Mouse (Mus musculus) gastrocnemius, adult 2 months (tissue): ENCODE measurements at regions not wholly inside any gene's neighbourhood (a gene's known extent, or its start where the extent isn't known, plus 50 kb on each side); places are given as distances from the start of the nearest gene placed in this dataset.

ENCODE experiments used
- DNase-seq: peaks from one replicate; pipeline ENCODE4 v3.0.0; 2022
- H3K27ac ChIP-seq: fragments of 200-600 bp; 2 replicates; pipeline ENCODE4 v1.8.1; 2022; ENCODE audit warnings: mild to moderate bottlenecking
- H3K4me3 ChIP-seq: fragments of 200-600 bp; 2 replicates; pipeline ENCODE4 v1.8.1; 2022; ENCODE audit warnings: mild to moderate bottlenecking, moderate library complexity
- CTCF ChIP-seq: fragments of 200-600 bp; IDR thresholded peaks from 2 replicates; pipeline ENCODE4 v1.8.1; 2022; ENCODE audit warnings: antibody characterized with exemption, mild to moderate bottlenecking, moderate library complexity
- intact Hi-C: fragments of 180-260 bp; cut with DNase I; formaldehyde crosslinking; loops from one replicate; pipeline ENCODE4 v1.15.1; 2025

DNA sequence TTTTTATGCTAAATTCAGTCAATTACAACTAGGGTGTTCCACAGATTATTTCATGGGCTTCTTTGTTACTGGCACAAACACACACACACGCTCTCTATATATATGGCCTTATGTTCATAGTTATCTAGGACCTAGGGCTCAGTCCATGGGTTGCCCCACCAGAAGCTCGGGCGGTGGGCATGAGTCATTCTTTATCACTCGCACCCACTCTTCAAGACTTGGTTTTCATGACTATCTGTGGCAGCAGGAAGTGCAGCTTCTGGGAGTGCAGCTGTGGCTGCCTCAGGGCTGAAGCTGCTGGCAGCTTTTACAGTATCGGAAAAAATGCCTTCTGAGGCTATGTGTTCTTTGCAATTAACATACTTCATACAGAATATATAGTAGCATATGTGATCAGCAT lies 198.7 kb downstream of the Ipo11 start:
- TF ChIP-seq CTCF, result no peak
- Histone ChIP-seq H3K27ac (no peak overlapping the region), H3K4me3 (no peak overlapping the region)
- intact Hi-C loops, result no loop called here
- DNase-seq, result no peak

DNA sequence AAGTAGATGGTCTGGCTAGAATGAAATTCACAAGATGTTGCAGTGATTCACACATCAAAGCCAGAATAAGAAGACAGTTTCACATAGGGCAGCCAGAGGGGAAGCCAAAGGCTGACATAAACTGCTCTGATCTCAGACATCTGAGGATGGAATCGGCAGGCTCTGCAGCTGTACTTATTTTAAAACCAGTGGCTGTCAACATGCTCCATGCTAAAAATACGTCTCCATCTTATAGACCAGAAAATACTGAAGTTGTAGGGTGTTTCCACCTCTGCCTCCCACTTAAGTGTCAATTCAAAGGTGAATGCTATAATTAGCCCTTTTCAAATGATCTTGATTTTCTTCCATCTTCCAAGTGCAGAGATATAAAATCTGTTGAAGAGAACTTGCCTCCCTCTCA lies 202.4 kb downstream of the Ipo11 start:
- Histone ChIP-seq H3K4me3 (no peak overlapping the region), H3K27ac (no peak overlapping the region)
- intact Hi-C loops, result no loop called here
- no peak for TF ChIP-seq CTCF
- DNase-seq, result no peak

- TF ChIP-seq CTCF, result no peak
- intact Hi-C loops, result no loop called here
- no peak for DNase-seq
- no peak overlapping the region for H3K27ac ChIP-seq
- H3K4me3 ChIP-seq, result no peak overlapping the region
Measured at GRCm38 (mm10) chr13:106732906-106733305, 203.9 kb downstream of the Ipo11 start.

GRCm38 (mm10) chr13:106723315-106723714 lies 213.4 kb downstream of the Ipo11 start:
- H3K27ac ChIP-seq, result no peak overlapping the region
- intact Hi-C loops, result no loop called here
- no peak for TF ChIP-seq CTCF
- no peak overlapping the region for H3K4me3 ChIP-seq
- no peak for DNase-seq

GRCm38 (mm10) chr13:106721167-106721566 lies 215.6 kb downstream of the Ipo11 start:
- Histone ChIP-seq H3K4me3 (no peak overlapping the region), H3K27ac (no peak overlapping the region)
- intact Hi-C loops, result no loop called here
- DNase-seq, result no peak
- TF ChIP-seq CTCF, result peak; percentile 39

GRCm38 (mm10) chr13:106715771-106716170 lies 221.0 kb downstream of the Ipo11 start:
- Histone ChIP-seq H3K4me3 (no peak overlapping the region), H3K27ac (no peak overlapping the region)
- peak; percentile 52 for TF ChIP-seq CTCF
- intact Hi-C loops, result no loop called here
- no peak for DNase-seq

- TF ChIP-seq CTCF, result no peak
- intact Hi-C loops, result no loop called here
- Histone ChIP-seq H3K27ac (no peak overlapping the region), H3K4me3 (no peak overlapping the region)
- DNase-seq, result no peak
Measured at GRCm38 (mm10) chr13:106715234-106715633, 221.5 kb downstream of the Ipo11 start.

- Histone ChIP-seq H3K27ac (no peak overlapping the region), H3K4me3 (no peak overlapping the region)
- DNase-seq, result no peak
- TF ChIP-seq CTCF, result no peak
- intact Hi-C loops, result no loop called here
Measured at GRCm38 (mm10) chr13:106710580-106710979, 226.2 kb downstream of the Ipo11 start.

- H3K4me3 ChIP-seq, result no peak overlapping the region
- TF ChIP-seq CTCF, result no peak
- intact Hi-C loops, result no loop called here
- no peak for DNase-seq
- H3K27ac ChIP-seq, result no peak overlapping the region
Measured at GRCm38 (mm10) chr13:106700376-106700775, 236.4 kb downstream of the Ipo11 start.

DNA sequence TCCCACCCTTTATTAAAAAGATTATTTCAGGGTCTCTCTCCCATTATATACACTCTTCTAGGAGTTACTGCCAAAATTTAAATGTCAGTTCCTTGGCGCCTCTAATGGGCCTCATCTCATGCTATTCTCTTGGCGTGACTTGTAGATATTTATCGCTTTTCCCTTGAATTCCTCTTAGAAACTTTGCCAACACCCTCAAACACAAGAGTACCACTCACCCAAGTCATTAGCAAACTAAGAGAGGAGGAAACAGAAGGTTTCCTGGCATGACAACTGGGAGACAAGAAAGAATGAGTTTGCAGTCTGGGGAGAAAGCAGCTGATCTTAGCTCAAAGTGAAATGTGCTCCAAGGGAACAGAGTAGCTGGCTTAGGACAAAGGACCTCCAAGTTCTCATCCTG lies 236.8 kb downstream of the Ipo11 start:
- Histone ChIP-seq H3K27ac (no peak overlapping the region), H3K4me3 (no peak overlapping the region)
- no peak for TF ChIP-seq CTCF
- DNase-seq, result no peak
- intact Hi-C loops, result no loop called here

DNA sequence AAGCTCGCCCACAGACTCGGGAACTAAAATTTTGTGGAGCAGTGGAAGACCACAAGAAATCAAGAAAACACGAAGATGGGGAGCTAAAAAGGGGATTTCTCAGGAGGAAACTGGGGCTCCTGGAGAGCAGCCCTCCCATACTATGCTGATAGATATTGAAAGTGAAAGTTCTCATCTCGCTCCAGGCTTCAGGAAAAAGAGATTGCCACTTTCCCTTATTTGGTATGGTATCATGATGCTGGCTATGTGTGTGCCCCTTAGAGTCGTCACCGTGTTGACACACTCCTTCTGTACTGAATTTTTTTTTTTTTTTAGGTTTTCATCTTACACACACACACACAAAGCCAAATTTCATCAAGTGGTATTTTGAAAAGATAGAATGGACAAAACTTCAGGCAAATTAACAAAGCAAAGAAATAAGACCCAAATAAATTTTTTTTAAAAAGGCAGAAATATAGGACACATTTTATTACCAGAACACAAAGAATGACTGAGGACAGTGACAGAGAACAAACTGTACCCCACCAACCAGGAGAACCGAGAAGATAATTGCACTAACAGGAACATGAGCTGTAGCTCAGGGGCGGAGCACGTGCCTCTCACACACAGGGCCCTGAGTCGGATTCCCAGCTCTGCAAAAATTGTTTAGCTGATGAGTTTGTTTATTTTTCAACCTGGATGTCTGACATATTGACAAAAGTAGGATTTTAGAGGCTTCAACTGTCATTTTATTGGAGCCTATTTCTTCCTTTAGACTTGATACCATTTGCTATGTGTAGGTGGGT lies 244.8 kb downstream of the Ipo11 start:
- no peak for DNase-seq
- no peak for TF ChIP-seq CTCF
- peak overlapping the region; percentile 62 for H3K4me3 ChIP-seq
- intact Hi-C loops, result no loop called here
- H3K27ac ChIP-seq, result no peak overlapping the region

DNA sequence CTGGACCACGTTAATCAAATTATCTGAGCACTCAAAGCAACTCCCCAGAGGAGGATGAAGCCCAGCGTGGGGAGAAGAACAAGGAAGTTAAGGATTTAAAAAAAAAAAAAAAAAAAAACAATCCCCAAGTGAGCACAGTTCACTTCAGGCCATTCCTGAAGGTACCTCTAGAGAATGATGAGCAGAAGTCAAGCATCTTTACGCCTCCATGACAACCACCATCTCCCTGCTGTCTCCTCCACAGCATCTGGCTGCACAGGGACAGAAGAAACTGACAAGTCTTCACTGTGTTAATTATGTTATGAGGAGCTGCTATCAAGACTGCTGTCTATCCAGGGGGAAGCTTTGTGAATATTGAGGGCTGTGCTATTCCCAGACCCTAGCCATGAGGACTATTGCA lies 246.6 kb downstream of the Ipo11 start:
- Histone ChIP-seq H3K4me3 (no peak overlapping the region), H3K27ac (no peak overlapping the region)
- TF ChIP-seq CTCF, result no peak
- intact Hi-C loops, result no loop called here
- no peak for DNase-seq

GRCm38 (mm10) chr13:106689618-106690017 lies 247.1 kb downstream of the Ipo11 start:
- TF ChIP-seq CTCF, result no peak
- H3K27ac ChIP-seq, result no peak overlapping the region
- DNase-seq, result no peak
- intact Hi-C loops, result no loop called here
- no peak overlapping the region for H3K4me3 ChIP-seq

- intact Hi-C loops, result no loop called here
- TF ChIP-seq CTCF, result no peak
- no peak overlapping the region for H3K27ac ChIP-seq
- H3K4me3 ChIP-seq, result no peak overlapping the region
- DNase-seq, result no peak
Measured at GRCm38 (mm10) chr13:106689051-106689450, 247.7 kb downstream of the Ipo11 start.
